Mouse (Mus musculus): ENCODE data around the gene Pde4dip. TPM values are rescaled to one million over a fixed set of nuclear protein-coding genes. Genes with fewer than 3 reads are reported as not detected.

Pde4dip gene
- polyA plus RNA-seq, 1 experiment: 39.5 TPM

- no peak for TF ChIP-seq CTCF (IDR thresholded peaks at IDR 0.05; ENCODE audit: insufficient read depth, low read depth, low read length)
- TF ChIP-seq POLR2A (IDR thresholded peaks at IDR 0.05; ENCODE audit: insufficient read depth, low read depth, low read length): no peak
- Histone ChIP-seq H3K27ac (ENCODE audit: insufficient read depth, low read depth, low read length) (no peak overlapping the region), H3K4me3 (ENCODE audit: insufficient read depth, low read depth, low read length) (no peak overlapping the region), H3K4me1 (ENCODE audit: control insufficient read depth, insufficient read depth, low read length) (peaks cover 9% of the 10 kb centered on the region)
- 14% methylated on average over 5 of the region's 5 CpGs for WGBS
Measured at GRCm38 (mm10) chr3:97879222-97879621, 9.3 kb downstream of the Pde4dip start.

GRCm38 (mm10) chr3:97876259-97876658 is 12.2 kb downstream of the Pde4dip start:
- H3K4me3 ChIP-seq (ENCODE audit: insufficient read depth, low read depth, low read length): no peak overlapping the region
- H3K4me1 ChIP-seq (ENCODE audit: control insufficient read depth, insufficient read depth, low read length): peaks cover 9% of the 10 kb centered on the region
- 36% methylated on average over 8 of the region's 8 CpGs for WGBS
- H3K27ac ChIP-seq (ENCODE audit: insufficient read depth, low read depth, low read length): no peak overlapping the region
- TF ChIP-seq CTCF (IDR thresholded peaks at IDR 0.05; ENCODE audit: insufficient read depth, low read depth, low read length): no peak

- peaks cover 7% of the 10 kb centered on the region for H3K4me1 ChIP-seq (ENCODE audit: control insufficient read depth, insufficient read depth, low read length)
- WGBS: 65% methylated on average over 5 of the region's 5 CpGs
- H3K27ac ChIP-seq (ENCODE audit: insufficient read depth, low read depth, low read length): no peak overlapping the region
- no peak overlapping the region for H3K4me3 ChIP-seq (ENCODE audit: insufficient read depth, low read depth, low read length)
- TF ChIP-seq CTCF (IDR thresholded peaks at IDR 0.05; ENCODE audit: insufficient read depth, low read depth, low read length) (no peak), POLR2A (IDR thresholded peaks at IDR 0.05; ENCODE audit: insufficient read depth, low read depth, low read length) (no peak)
Measured at GRCm38 (mm10) chr3:97874777-97875176, 13.7 kb downstream of the Pde4dip start.

- TF ChIP-seq CTCF (IDR thresholded peaks at IDR 0.05; ENCODE audit: insufficient read depth, low read depth, low read length): no peak
- TF ChIP-seq POLR2A (IDR thresholded peaks at IDR 0.05; ENCODE audit: insufficient read depth, low read depth, low read length): no peak
- H3K4me3 ChIP-seq (ENCODE audit: insufficient read depth, low read depth, low read length): no peak overlapping the region
- H3K27ac ChIP-seq (ENCODE audit: insufficient read depth, low read depth, low read length): no peak overlapping the region
- WGBS: 62% methylated on average over 4 of the region's 4 CpGs
- H3K4me1 ChIP-seq (ENCODE audit: control insufficient read depth, insufficient read depth, low read length): peaks cover 13% of the 10 kb centered on the region; the same call in 1 of the 2 replicates
Measured at GRCm38 (mm10) chr3:97869730-97870129, 18.8 kb downstream of the Pde4dip start.

GRCm38 (mm10) chr3:97868733-97869132 is 19.8 kb downstream of the Pde4dip start:
- no peak overlapping the region for H3K4me3 ChIP-seq (ENCODE audit: insufficient read depth, low read depth, low read length)
- TF ChIP-seq POLR2A (IDR thresholded peaks at IDR 0.05; ENCODE audit: insufficient read depth, low read depth, low read length): no peak
- no peak for TF ChIP-seq CTCF (IDR thresholded peaks at IDR 0.05; ENCODE audit: insufficient read depth, low read depth, low read length)
- H3K27ac ChIP-seq (ENCODE audit: insufficient read depth, low read depth, low read length): peak overlapping the region; percentile 40; the same call in 1 of the 2 replicates
- WGBS: 50% methylated on average over 5 of the region's 5 CpGs
- peaks cover 12% of the 10 kb centered on the region; the same call in 1 of the 2 replicates for H3K4me1 ChIP-seq (ENCODE audit: control insufficient read depth, insufficient read depth, low read length)

- TF ChIP-seq POLR2A (IDR thresholded peaks at IDR 0.05; ENCODE audit: insufficient read depth, low read depth, low read length): peak; percentile 59; the same call in 1 of the 2 replicates
- TF ChIP-seq CTCF (IDR thresholded peaks at IDR 0.05; ENCODE audit: insufficient read depth, low read depth, low read length): no peak
- Histone ChIP-seq H3K4me3 (ENCODE audit: insufficient read depth, low read depth, low read length) (peak overlapping the region; percentile 70), H3K27ac (ENCODE audit: insufficient read depth, low read depth, low read length) (peak overlapping the region; percentile 76), H3K4me1 (ENCODE audit: control insufficient read depth, insufficient read depth, low read length) (peaks cover 12% of the 10 kb centered on the region; the same call in 1 of the 2 replicates)
- WGBS: 3% methylated on average over 42 of the region's 42 CpGs
Measured at GRCm38 (mm10) chr3:97868024-97868689, 20.4 kb downstream of the Pde4dip start.

GRCm38 (mm10) chr3:97867221-97868023 is 21.1 kb downstream of the Pde4dip start:
- no peak for TF ChIP-seq CTCF (IDR thresholded peaks at IDR 0.05; ENCODE audit: insufficient read depth, low read depth, low read length)
- TF ChIP-seq POLR2A (IDR thresholded peaks at IDR 0.05; ENCODE audit: insufficient read depth, low read depth, low read length): no peak
- peak overlapping the region; percentile 70 for H3K4me3 ChIP-seq (ENCODE audit: insufficient read depth, low read depth, low read length)
- peak overlapping the region; percentile 76 for H3K27ac ChIP-seq (ENCODE audit: insufficient read depth, low read depth, low read length)
- 2% methylated on average over 28 of the region's 28 CpGs for WGBS
- H3K4me1 ChIP-seq (ENCODE audit: control insufficient read depth, insufficient read depth, low read length): peaks cover 14% of the 10 kb centered on the region; the same call in 1 of the 2 replicates

GRCm38 (mm10) chr3:97866696-97867095 is 21.8 kb downstream of the Pde4dip start:
- TF ChIP-seq POLR2A (IDR thresholded peaks at IDR 0.05; ENCODE audit: insufficient read depth, low read depth, low read length) (no peak), CTCF (IDR thresholded peaks at IDR 0.05; ENCODE audit: insufficient read depth, low read depth, low read length) (no peak)
- peaks cover 17% of the 10 kb centered on the region for H3K4me1 ChIP-seq (ENCODE audit: control insufficient read depth, insufficient read depth, low read length)
- peak overlapping the region; percentile 70 for H3K4me3 ChIP-seq (ENCODE audit: insufficient read depth, low read depth, low read length)
- WGBS: 51% methylated on average over 4 of the region's 4 CpGs
- no peak overlapping the region for H3K27ac ChIP-seq (ENCODE audit: insufficient read depth, low read depth, low read length)

Measured in olfactory bulb, adult 2 months (tissue).